Mouse (Mus musculus) kidney, embryonic 16.5 days (tissue): ENCODE measurements around the gene Rap1gds1. TPM values are rescaled to one million over a fixed set of nuclear protein-coding genes. Genes with fewer than 3 reads are reported as not detected.
A peak's percentile ranks its signal among the peaks of the same experiment; 100 is the strongest.

Experiments used
- ATAC-seq: fragments of 200-750 bp; cut with Nextera tagmentation; 2 replicates; pipeline ENCODE4 v1.8.0; 2017; ENCODE audit warnings: moderate TSS enrichment; ENCODE audit not compliant: low FRiP score, low TSS enrichment
- H3K27ac ChIP-seq: fragments of 300-500 bp; sonication (generic); 2 replicates; pipeline ENCODE4 v1.5.1; 2014; ENCODE audit warnings: low read length
- H3K27me3 ChIP-seq: fragments of 300-500 bp; sonication (generic); 2 replicates; pipeline ENCODE4 v1.6.1; 2014; ENCODE audit warnings: low read length, control low read depth, mixed read lengths; ENCODE audit not compliant: insufficient read depth
- H3K36me3 ChIP-seq: fragments of 300-500 bp; sonication (generic); 2 replicates; pipeline ENCODE4 v1.6.1; 2014; ENCODE audit warnings: low read length, control low read depth, mixed read lengths; ENCODE audit not compliant: insufficient read depth
- H3K4me1 ChIP-seq: fragments of 300-500 bp; sonication (generic); 2 replicates; pipeline ENCODE4 v1.6.1; 2014; ENCODE audit warnings: low read length, control low read depth, mixed read lengths; ENCODE audit not compliant: insufficient read depth
- H3K4me2 ChIP-seq: fragments of 300-500 bp; sonication (generic); replicated peaks from 2 replicates; pipeline ENCODE4 v1.6.1; 2014; ENCODE audit warnings: low read depth, low read length
- H3K4me3 ChIP-seq: fragments of 300-500 bp; sonication (generic); 2 replicates; pipeline ENCODE4 v1.5.1; 2014; ENCODE audit warnings: mild to moderate bottlenecking, low read length
- H3K9ac ChIP-seq: fragments of 300-500 bp; sonication (generic); replicated peaks from 2 replicates; pipeline ENCODE4 v1.6.1; 2014; ENCODE audit warnings: low read length
- H3K9me3 ChIP-seq: fragments of 300-500 bp; sonication (generic); 2 replicates; pipeline ENCODE4 v1.6.1; 2016; ENCODE audit warnings: low read length, control low read depth
- WGBS: fragments of 180-500 bp; shearing (Covaris S2); extraction: QIAGEN DNeasy Blood & Tissue Kit; methylation state at CpG from one replicate; pipeline ENCODE4 v1.1.7; 2014; 5-methylcytosine and 5-hydroxymethylcytosine counted together
- polyA plus RNA-seq: library from polyadenylated mRNA; unstranded; fragments of >200 nt; fragmentation: Nextera tagmentation; extraction: Ambion mirVana; gene quantifications from 2 replicates; pipeline ENCODE4 v1.2.1, GENCODE M21; 2015

Gene Rap1gds1
- polyA plus RNA-seq, 1 experiment from 2014 or later: 60.1 TPM

- Histone ChIP-seq H3K4me2 (no peak overlapping the region), H3K4me1 (no peaks in the 10 kb centered on the region), H3K36me3 (peaks cover 7% of the 10 kb centered on the region; the same call in 1 of the 2 replicates), H3K4me3 (no peak overlapping the region), H3K9ac (no peak overlapping the region), H3K27ac (0 out of 2 replicates have a peak overlapping the region, but pooled peaks have one; percentile 11), H3K9me3 (no peaks in the 10 kb centered on the region), H3K27me3 (no peaks in the 10 kb centered on the region)
- ATAC-seq: 0 out of 2 replicates have a peak, but pooled peaks have one; percentile 14
- WGBS: 83% methylated on average over 9 of the region's 9 CpGs
Measured at GRCm38 (mm10) chr3:138900571-138901141, 174.3 kb downstream of the Rap1gds1 start.

GRCm38 (mm10) chr3:138898055-138898454 lies 176.9 kb downstream of the Rap1gds1 start:
- no peak overlapping the region for H3K27ac ChIP-seq
- H3K4me3 ChIP-seq: no peak overlapping the region
- no peaks in the 10 kb centered on the region for H3K27me3 ChIP-seq
- no peaks in the 10 kb centered on the region for H3K9me3 ChIP-seq
- peaks cover 7% of the 10 kb centered on the region; the same call in 1 of the 2 replicates for H3K36me3 ChIP-seq
- no peak overlapping the region for H3K4me2 ChIP-seq
- H3K9ac ChIP-seq: no peak overlapping the region
- 96% methylated on average over 8 of the region's 8 CpGs for WGBS
- peaks cover 8% of the 10 kb centered on the region; the same call in 1 of the 2 replicates for H3K4me1 ChIP-seq
- ATAC-seq: no peak

- Histone ChIP-seq H3K9me3 (no peaks in the 10 kb centered on the region), H3K4me3 (no peak overlapping the region), H3K36me3 (peaks cover 7% of the 10 kb centered on the region; the same call in 1 of the 2 replicates), H3K27me3 (no peaks in the 10 kb centered on the region), H3K4me1 (peaks cover 8% of the 10 kb centered on the region; the same call in 1 of the 2 replicates), H3K9ac (no peak overlapping the region), H3K4me2 (no peak overlapping the region), H3K27ac (no peak overlapping the region)
- 86% methylated on average over 11 of the region's 11 CpGs for WGBS
- ATAC-seq: no peak
Measured at GRCm38 (mm10) chr3:138897500-138897899, 177.5 kb downstream of the Rap1gds1 start.

GRCm38 (mm10) chr3:138893520-138893919 lies 181.5 kb downstream of the Rap1gds1 start:
- Histone ChIP-seq H3K27me3 (no peaks in the 10 kb centered on the region), H3K9me3 (no peaks in the 10 kb centered on the region), H3K27ac (no peak overlapping the region), H3K9ac (no peak overlapping the region), H3K4me3 (no peak overlapping the region), H3K36me3 (peaks cover 3% of the 10 kb centered on the region; the same call in 1 of the 2 replicates), H3K4me1 (peaks cover 15% of the 10 kb centered on the region), H3K4me2 (no peak overlapping the region)
- ATAC-seq: peak; percentile 37; the same call in 1 of the 2 replicates
- WGBS: 25% methylated on average over 5 of the region's 5 CpGs

- Histone ChIP-seq H3K4me3 (no peak overlapping the region), H3K36me3 (no peaks in the 10 kb centered on the region), H3K9ac (no peak overlapping the region), H3K27me3 (no peaks in the 10 kb centered on the region), H3K4me2 (no peak overlapping the region), H3K27ac (no peak overlapping the region), H3K9me3 (no peaks in the 10 kb centered on the region), H3K4me1 (peaks cover 15% of the 10 kb centered on the region)
- 66% methylated on average over 10 of the region's 10 CpGs for WGBS
- 0 out of 2 replicates have a peak, but pooled peaks have one; percentile 51 for ATAC-seq
Measured at GRCm38 (mm10) chr3:138889769-138890295, 185.2 kb downstream of the Rap1gds1 start.

GRCm38 (mm10) chr3:138889214-138889613 lies 185.8 kb downstream of the Rap1gds1 start:
- H3K4me3 ChIP-seq: no peak overlapping the region
- no peak overlapping the region for H3K27ac ChIP-seq
- no peaks in the 10 kb centered on the region for H3K27me3 ChIP-seq
- H3K36me3 ChIP-seq: no peaks in the 10 kb centered on the region
- no peak for ATAC-seq
- H3K4me1 ChIP-seq: peaks cover 15% of the 10 kb centered on the region
- WGBS: 50% methylated on average over 4 of the region's 4 CpGs
- no peak overlapping the region for H3K4me2 ChIP-seq
- no peaks in the 10 kb centered on the region for H3K9me3 ChIP-seq
- no peak overlapping the region for H3K9ac ChIP-seq

- Histone ChIP-seq H3K27ac (no peak overlapping the region), H3K36me3 (no peaks in the 10 kb centered on the region), H3K9me3 (no peaks in the 10 kb centered on the region), H3K4me1 (peaks cover 8% of the 10 kb centered on the region; the same call in 1 of the 2 replicates), H3K4me2 (no peak overlapping the region), H3K27me3 (no peaks in the 10 kb centered on the region), H3K4me3 (no peak overlapping the region), H3K9ac (no peak overlapping the region)
- ATAC-seq: no peak
- WGBS: 89% methylated on average over 5 of the region's 5 CpGs
Measured at GRCm38 (mm10) chr3:138886121-138886520, 188.9 kb downstream of the Rap1gds1 start.

GRCm38 (mm10) chr3:138881725-138882347 lies 193.2 kb downstream of the Rap1gds1 start:
- Histone ChIP-seq H3K9me3 (no peaks in the 10 kb centered on the region), H3K36me3 (no peaks in the 10 kb centered on the region), H3K4me1 (no peaks in the 10 kb centered on the region), H3K27me3 (no peaks in the 10 kb centered on the region), H3K4me2 (no peak overlapping the region), H3K4me3 (no peak overlapping the region), H3K9ac (no peak overlapping the region), H3K27ac (no peak overlapping the region)
- 79% methylated on average over 6 of the region's 6 CpGs for WGBS
- ATAC-seq: no peak

- 93% methylated on average over 11 of the region's 11 CpGs for WGBS
- Histone ChIP-seq H3K9ac (no peak overlapping the region), H3K36me3 (no peaks in the 10 kb centered on the region), H3K4me1 (no peaks in the 10 kb centered on the region), H3K4me3 (no peak overlapping the region), H3K4me2 (no peak overlapping the region), H3K27ac (no peak overlapping the region), H3K9me3 (no peaks in the 10 kb centered on the region), H3K27me3 (no peaks in the 10 kb centered on the region)
- ATAC-seq: no peak
Measured at GRCm38 (mm10) chr3:138880999-138881724, 193.8 kb downstream of the Rap1gds1 start.
